Mouse (Mus musculus): Measurements from ENCODE around the gene Ctr9.

Gene Ctr9

DNA sequence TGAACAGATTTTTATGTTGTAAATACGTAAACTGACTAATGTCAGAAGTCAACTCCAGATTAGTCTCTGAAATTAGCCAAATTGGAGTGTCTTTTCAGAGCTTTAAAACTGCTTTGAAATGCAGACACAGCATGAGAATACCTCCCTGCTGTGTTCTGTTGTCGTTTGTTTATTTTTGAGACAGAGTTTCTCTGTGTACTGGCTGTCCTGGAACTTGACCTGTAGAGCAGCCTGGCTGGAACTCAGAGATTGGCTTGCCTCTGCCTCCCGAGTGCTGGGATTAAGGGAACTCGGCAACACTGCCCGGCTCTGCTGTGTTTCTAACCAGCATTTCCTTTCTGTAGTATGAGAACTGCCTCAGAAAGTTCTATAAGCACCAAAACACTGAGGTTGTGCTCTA lies 20.2 kb downstream of the Ctr9 start:
- no peak for DNase-seq

DNA sequence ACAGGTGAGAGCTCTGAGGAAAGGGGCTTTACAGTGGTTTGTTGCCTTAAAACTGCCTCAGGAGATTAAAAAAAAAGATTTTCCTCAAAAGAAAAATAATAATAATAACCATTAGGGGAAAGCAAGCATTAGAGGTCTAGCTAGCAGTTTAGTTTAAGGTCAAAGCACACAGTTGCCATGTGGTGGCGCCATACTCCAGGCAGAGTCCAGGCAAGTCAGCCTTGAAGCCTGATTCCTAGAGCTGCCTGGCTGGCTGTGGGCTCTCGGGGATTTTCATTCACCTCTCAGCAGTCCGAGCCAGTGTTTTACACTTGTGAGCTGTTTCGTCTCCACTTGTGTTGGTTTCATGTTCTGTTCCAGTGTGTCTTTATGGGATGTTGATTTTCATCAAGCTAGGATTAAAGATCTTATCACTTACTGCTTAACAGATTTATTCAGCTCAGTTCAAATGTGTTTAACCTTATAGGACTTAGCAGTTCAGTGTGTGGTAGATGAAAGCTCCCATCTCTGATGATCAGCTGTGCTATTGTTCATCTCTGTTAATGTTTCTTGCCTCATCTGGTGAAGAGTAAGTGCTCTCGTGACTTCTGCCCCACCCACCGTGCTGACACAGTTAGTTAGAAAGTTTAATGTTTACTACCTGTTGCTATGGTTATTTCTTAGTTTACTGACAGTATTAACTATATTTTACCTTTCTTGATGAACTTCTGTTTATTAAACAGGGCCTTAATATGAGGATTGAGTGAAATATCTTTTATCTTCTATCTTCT lies 21.1 kb downstream of the Ctr9 start:
- DNase-seq = peak; percentile 76

DNA sequence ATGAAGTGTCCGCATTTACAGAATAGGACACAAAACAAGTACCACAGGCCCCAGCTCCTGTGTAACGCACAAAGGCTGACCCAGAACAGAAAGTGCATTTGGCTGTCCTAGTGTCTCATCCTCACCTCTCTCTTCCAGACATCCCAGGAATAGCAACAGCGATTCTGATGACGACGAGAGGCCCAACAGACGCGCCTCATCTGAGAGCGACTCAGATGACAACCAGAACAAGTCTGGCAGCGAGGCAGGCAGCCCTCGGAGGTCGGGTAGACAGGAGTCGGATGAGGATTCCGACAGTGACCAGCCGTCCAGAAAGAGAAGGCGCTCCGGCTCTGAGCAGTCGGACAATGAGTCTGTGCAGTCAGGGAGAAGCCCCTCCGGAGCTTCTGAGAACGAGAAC lies 26.5 kb downstream of the Ctr9 start:
- no peak for DNase-seq

DNA sequence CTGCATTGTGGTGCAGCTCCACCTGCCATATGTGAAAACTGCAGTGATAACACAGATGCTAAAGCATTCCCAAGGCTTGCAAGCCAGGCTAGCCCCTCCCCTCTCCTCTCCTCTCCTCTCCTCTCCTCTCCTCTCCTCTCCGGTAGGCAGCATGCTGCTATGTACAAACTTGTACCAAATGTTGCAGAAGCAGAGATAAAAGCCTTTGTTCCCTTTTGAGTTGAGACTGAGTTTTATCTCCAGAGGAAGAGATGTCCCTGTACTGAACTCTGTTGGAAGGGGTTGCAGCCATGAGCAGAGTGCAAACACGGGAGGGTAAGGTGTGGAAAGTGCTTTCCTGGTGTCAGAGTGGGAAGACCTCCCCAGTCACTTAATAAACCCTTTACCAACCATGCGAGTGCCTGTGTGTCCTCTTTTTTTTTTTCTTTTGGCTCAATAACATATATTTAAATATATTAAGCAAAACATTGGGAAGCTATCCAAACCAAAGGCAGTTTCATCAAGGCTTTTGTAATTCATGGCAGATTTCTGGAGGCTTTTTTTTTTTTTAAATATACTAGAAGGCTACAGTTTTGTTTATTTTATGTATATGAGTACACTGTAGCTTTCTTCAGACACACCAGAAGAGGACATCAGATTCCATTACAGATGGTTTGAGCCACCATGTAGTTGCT lies 27.4 kb downstream of the Ctr9 start:
- DNase-seq = no peak

DNA sequence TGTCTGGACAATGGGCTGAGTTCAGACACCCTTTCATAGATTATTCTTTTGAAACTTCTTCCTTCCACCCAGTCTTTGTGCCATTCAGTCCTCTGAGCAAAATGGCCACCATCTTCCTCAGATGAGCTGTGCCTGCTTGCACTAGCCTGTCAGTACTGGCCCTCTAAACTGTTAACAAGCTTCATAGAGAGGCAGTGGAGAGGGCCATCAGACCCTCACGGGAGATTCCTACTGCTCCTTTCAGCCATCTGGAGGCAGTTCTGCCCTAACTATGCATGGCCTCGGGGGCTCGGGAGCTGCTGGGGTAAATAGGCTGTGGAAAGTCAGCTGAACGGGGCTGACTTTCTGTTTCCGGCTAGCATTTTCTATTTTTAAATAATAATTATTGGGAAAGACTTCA lies 30.8 kb downstream of the Ctr9 start:
- DNase-seq = no peak

DNA sequence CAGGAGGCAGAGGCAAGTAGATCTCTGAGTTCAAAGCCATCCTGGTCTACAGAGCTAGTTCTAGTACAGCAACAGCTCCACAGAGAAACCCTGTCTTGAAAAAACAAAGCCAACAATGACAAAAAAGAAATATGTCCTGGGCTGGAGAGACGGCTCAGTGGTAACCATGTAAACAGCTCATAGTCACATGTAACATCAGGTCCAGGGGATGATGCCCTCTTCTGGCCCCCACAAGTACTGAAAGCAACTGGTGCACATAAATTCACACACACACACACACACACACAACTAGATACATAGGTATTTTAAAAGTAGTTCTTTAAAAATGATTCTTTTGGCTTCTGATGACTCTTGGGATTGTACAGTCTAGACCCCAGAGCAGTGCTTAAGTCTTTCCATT lies 34.2 kb downstream of the Ctr9 start:
- DNase-seq = no peak

DNA sequence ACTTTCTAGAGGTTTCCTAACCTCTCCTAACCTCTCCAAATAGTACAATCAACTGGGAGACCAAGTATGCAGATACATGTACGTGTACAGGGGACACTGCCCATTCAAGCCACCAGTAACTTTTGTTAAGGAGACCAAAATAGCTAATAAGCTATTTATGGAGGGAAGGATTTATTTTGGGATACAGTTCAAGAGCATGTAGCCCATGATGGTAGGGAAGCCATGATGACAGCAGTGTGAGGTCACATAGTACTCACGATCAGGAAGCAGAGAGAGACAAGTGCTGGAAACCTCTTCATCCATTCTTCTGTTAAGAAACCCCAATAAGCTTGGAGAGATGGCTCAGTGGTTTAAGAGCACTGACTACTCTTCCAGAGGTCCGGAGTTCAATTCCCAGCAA lies 39.4 kb downstream of the Ctr9 start:
- no peak for DNase-seq

DNA sequence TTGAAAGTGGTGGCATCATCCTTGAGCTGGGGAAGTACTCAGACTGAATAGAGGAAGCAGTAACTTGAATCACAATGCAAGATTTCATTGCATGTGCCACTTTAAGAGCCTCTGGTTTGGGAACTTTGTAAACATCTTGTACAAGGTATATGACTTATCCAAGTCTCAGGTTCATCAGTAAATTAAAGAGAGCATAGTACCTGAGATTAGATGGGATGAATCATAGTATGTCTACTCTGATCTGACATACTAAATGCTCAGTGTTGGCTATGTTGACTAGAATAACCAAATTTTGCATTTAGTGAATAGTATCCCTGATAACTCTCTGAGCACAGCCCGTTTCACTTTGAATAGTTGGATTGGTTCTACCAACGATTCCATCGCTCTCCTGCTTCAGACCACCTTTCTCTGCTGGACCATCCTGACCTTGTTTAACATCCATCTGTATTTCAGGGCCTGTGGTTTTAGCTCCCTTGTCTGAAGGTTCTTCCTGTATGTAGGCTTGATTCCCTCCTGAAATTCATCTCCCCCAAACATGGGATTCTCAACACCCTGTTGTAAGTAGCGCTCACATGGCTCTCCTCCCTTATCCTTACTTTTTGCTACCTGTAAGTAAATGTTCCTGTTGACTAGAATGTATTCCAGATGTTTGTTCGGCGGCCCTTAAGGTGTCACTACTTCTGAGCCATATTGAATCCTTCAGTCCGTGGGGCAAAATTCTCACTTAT lies 40.9 kb downstream of the Ctr9 start:
- DNase-seq = no peak

DNA sequence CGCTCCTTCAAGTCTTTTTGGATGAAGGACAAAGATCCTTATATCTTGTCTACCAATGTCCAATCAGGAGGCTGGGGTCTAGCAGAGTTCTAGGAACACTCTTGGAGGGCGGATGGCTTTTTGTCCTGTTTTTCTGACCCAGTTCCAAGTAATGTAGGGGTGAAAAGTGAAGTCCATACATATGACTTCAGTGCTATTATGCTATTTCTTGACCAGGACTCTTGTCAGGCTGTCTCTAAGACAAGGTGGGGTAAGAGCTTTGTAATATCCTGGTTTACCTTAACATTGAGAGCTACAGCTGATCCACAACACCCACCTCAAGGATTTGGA lies 41.4 kb downstream of the Ctr9 start:
- no peak for DNase-seq

DNA sequence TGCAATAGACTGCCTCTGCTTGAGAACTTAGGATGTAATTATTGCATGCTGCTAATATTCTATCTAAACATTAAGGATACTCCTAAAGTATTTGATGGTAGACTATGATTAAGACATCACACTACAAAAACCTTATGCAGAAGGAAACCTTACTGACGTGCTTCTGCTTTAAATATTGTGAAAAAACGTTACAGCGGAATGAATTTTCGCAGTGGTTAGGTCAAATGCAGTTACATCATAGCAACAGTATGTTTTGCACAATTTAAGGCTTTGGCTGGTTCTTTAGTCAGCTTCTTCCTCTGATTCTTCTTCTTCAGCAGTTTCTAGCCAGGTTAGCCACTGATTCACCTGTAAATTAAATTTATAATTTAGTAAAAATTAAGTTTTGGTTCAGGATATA lies 43.7 kb downstream of the Ctr9 start:
- no peak for DNase-seq

DNA sequence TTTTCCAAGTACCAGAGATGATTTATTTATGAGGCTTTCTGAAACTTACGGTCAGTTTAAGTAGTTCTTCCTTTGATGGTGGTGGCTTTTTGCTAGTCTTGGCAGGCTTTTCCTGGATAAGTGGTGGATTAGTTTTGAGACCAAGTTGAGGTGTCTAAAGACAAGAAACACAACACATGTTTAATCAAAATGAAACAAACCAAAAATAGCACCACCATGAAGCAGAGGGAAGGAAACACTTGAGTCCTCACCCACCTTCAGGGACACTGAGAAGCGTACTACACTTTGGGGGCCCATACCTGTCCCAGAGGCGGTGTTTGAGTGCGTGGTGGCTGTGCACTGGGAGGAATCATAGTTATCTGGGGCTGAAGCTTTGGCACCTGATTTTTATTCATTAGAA lies 46.5 kb downstream of the Ctr9 start:
- DNase-seq = no peak

DNA sequence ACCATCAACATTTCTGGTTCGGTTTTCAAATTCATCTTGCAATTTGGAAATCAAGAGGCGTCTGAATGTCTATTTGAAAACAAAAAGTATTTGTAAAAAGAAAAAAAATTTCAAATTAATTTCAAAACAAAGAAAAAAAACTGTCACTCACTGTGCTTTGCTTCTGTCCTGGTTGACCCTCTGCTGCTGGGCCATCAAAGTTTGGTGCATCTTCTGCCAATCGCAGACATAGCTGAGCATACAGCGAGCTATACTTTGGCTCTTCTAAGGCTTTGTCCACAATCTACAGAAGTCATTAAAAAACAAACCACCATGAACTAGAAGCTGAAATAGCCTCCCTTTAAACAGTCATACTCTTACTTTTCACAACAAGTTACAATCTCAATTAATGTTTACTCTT lies 49.5 kb downstream of the Ctr9 start:
- DNase-seq = no peak

DNA sequence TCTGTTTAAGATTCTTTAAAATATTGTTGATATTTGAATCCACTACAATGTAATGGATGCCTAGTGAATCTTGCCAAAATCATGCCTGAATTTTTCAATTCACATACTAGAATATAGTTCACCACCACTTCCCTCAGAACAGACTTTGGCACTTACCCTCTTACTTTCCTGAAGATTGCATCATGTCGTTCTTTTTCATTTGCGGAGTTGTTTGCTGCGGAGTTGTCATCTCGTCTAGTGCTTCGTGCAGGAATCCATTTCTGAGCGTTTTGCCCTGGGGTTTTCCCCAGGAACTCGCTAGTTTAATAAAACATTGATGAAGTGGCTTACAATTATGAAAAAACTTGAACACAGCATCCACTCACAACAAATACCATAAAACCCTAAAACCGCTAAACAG lies 51.3 kb downstream of the Ctr9 start:
- DNase-seq = no peak

DNA sequence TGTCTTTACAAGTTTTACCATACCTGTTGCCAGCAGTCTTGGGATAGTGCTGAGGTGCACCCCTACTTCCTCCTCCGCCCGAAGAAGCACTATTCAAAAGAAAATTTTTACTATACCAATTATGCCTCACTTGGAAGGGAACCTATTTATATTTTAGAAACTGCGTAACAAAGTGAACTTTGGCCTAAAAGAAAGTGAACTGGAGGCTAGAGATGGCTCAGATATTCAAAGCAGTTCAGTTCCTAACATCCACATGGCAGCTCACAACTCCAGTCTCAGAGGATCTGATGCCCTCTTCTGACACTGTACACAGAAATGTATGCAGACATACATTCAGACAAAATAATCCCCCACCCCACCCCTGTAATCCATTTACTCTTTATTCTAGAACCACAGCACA lies 52.1 kb downstream of the Ctr9 start:
- DNase-seq = no peak

DNA sequence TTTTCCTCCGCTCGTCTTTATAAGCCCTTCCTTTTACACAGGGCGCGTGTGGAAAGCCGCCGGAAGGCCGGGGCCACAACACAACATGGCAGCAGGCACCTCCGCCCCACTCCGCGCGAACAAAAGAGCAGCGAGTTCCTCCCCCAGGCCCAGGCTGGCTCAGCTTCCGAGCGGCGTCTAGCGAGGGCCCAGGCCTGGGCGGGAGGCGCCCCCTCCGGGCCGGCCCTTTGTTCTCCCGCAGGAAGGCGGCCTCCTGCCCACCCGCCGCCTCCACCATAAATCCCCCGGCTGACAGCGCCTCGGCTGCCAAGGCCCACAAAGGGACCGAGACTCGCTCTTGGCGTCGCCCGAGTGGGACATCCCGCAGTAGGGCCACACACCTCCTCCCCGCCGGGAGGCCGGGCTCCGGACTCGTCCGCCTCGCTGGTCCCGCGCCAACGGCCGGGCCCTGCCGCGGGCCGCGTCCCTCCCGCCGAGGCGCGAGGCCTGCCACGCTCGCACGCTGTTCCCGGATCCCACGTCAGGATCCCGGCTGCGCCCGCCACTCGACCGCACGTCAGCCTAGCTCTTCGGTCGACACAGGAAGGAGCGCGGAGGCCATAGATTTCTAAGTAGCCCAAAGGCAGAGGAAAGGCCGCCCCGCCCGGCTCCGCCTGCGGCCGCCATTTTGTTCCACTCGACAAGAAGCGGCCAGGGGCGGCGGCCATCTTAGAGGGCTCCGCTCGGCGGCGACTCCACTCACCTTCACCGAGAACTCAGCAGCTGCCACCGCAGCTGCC lies 53.5 kb downstream of the Ctr9 start:
- DNase-seq = peak; percentile 90

DNA sequence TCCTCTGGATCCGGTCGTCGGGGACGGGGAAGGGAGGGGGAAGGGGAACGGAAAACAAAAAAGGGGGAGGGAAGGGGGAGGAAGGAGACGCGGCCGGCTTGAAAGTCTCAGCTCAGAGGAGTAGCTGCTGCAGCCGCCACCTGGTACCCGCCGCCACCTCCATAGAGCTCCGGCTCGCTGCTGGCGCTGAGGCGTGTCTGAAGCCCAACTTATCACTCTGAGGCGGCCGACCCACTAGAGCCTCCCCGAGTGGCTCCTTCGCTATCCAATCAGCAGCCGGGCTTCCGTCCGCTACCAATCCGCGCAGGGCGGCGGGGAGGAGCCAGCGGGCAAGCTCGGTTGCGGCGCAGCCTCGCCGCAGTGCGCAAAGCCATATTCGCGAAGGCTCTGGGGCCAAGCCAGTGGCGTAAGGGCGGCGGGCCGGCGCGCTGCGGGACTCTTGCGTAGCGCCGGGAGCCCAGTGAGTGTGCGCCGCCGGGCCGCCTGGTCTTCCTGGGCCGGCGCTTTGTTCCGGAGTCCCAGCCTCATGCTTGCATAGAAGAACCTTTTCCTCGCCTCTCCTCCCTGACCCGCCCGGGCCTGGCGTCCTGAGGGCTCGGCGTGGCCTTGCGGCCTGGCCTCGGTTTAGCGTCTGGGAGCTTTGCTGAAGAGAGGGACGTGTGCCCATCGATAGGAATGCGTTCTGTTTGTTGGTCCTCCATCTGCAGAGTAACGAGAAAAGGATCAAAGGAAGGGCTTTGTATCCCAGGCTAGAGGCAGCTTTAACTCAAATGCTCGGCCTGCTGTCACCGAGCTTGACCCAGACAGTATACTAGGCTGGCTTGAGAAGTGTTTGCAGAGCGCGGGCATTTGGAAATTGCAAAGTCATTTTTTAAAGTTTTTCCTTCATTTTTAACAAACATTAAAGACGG lies 54.3 kb downstream of the Ctr9 start, which contains the start of gene Eif4g2:
Gene Eif4g2, minus strand, starts transcription at position 209 of the 911 bp plus-strand sequence.
- DNase-seq = peak; percentile 97

DNA sequence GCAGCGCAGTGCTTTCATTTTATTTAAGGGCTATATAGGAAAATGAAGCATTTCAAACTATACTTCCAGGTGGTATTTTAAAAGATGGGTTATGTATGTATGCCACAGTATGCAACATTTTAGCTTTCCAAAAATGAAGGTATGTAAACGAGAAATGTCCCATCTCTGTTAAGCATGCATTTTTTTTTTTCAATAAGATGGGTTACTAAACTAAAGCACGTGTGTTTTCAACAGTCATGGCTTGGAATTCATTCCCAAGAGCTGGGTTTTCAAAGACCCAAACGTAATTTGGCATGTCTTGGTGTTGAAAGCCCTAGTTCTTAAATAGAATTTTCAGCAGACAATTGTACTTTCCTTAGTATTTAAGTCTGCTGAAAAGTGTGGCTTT lies 55.0 kb downstream of the Ctr9 start:
- no peak for DNase-seq

DNA sequence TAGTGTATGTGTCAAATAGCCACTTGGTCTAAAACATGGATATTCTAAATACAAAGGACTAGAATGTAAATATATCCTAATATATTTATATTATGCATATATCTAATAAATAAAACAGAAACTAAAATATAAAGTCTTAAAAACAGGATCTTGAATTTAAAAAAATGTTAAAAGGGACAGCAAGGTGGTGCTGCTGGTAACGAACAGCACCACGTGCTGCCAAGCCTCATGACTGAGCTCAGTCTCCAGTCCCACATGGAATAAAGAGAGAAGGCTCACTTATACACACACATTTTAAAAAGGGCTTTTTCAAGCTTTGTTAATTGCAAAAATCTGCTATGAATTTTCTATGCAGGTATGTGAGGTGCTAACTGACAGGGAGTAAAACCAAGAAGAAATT lies 55.7 kb downstream of the Ctr9 start:
- no peak for DNase-seq

DNA sequence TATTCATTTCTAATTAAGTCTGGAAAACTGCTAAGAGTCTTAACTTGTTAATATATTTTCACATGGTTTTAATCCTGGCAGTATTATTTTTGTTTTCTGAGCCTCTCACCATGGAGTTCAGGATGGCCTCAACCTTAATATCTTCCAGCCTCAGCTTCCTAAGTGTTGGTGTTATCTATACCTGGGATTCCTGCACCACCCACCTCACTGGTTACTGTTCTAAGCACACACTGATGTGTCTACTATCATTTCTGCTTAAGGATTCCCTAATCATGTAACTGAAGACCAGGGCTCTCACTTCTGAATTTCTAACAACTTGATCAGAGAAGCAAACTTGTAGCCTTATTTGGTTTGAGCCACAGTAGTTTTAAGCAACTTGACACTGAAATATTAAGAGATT lies 56.4 kb downstream of the Ctr9 start:
- no peak for DNase-seq

DNA sequence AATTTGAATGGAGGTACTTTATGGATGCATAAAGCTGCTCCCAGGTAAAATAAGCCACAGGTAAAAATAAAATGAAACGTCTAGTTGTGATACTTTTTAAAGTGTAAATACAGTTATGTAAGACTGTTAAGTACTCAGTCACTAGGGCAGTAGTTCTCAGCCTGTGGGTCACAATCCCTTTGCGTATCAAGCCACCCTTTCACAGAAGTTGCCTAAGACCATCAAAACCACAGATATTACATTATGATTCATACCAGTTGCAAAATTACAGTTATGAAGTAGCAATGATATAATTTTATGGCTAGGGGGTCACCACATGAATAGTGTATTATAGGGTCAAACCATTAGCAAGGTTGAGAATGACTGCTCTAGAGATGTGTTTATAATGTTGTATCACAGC lies 66.4 kb downstream of the Ctr9 start:
- no peak for DNase-seq

DNA sequence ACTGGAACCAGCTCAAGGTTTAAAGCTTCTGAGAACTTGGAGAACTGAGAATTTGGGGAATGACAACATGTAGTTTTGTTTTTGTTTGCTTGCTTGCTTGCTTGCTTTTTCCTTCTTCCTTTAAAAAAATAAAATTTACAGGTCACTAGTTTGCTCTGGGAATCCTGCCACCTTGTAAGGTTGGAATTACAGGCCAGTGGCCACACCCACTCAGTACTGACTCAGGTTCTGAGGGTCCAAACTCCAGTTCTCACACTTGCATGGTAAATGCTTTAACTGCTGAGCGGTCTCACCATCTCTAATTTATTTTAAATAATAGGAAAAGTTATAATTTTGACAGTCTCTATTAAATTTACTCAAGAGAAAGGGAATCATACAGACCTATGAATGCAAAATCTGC lies 69.4 kb downstream of the Ctr9 start:
- DNase-seq = no peak

All from thymus, postnatal 4 days (tissue).